Mouse (Mus musculus) forebrain, embryonic 14.5 days (tissue): ENCODE data around the gene Pick1. TPM values are rescaled to one million over a fixed set of nuclear protein-coding genes. Genes with fewer than 3 reads are reported as not detected.

Experiments used
- ATAC-seq: fragments of 200-750 bp; cut with Nextera tagmentation; 2 replicates; pipeline ENCODE4 v1.8.0; 2017; ENCODE audit warnings: mild to moderate bottlenecking, moderate library complexity
- DNase-seq: peaks from one replicate; pipeline ENCODE4 v3.0.0-alpha.2; 2015; ENCODE audit warnings: low spot score
- H3K27ac ChIP-seq: fragments of 300-500 bp; sonication (generic); 2 replicates; pipeline ENCODE4 v1.5.1; 2014; ENCODE audit warnings: low read depth, mild to moderate bottlenecking, control low read depth, low read length, moderate library complexity
- H3K27me3 ChIP-seq: fragments of 300-500 bp; sonication (generic); replicated peaks from 2 replicates; pipeline ENCODE4 v1.6.1; 2014; ENCODE audit warnings: low read length, control low read depth, mixed read lengths; ENCODE audit not compliant: control insufficient read depth, insufficient read depth
- H3K36me3 ChIP-seq: fragments of 300-500 bp; sonication (generic); 2 replicates; pipeline ENCODE4 v1.6.1; 2014; ENCODE audit warnings: low read length, control low read depth; ENCODE audit not compliant: control insufficient read depth, insufficient read depth
- H3K4me1 ChIP-seq: fragments of 300-500 bp; sonication (generic); 2 replicates; pipeline ENCODE4 v1.6.1; 2014; ENCODE audit warnings: antibody characterized with exemption, low read length, control low read depth; ENCODE audit not compliant: control insufficient read depth, insufficient read depth
- H3K4me2 ChIP-seq: fragments of 300-500 bp; sonication (generic); 2 replicates; pipeline ENCODE4 v1.6.1; 2014; ENCODE audit warnings: mild to moderate bottlenecking, control low read depth, low read length
- H3K4me3 ChIP-seq: fragments of 300-500 bp; sonication (generic); 2 replicates; pipeline ENCODE4 v1.5.1; 2014; ENCODE audit warnings: low read depth, low read length, control low read depth
- H3K9ac ChIP-seq: fragments of 300-500 bp; sonication (generic); 2 replicates; pipeline ENCODE4 v1.6.1; 2014; ENCODE audit warnings: mild to moderate bottlenecking, low read length, control low read depth, moderate library complexity
- H3K9me3 ChIP-seq: fragments of 300-500 bp; sonication (generic); replicated peaks from 2 replicates; pipeline ENCODE4 v1.6.1; 2016; ENCODE audit warnings: low read length, control low read depth, mixed read lengths; ENCODE audit not compliant: control insufficient read depth
- WGBS: fragments of 180-500 bp; shearing (Covaris S2); extraction: QIAGEN DNeasy Blood & Tissue Kit; methylation state at CpG from one replicate; pipeline ENCODE4 v1.1.7; 2014; 5-methylcytosine and 5-hydroxymethylcytosine counted together
- polyA plus RNA-seq: library from polyadenylated mRNA; unstranded; fragments of >200 nt; fragmentation: Nextera tagmentation; extraction: Ambion mirVana; gene quantifications from 2 replicates; pipeline ENCODE4 v1.2.1, GENCODE M21; 2014

Gene Pick1
- 36.9 and 45.3 TPM in 2 replicates for polyA plus RNA-seq

DNA sequence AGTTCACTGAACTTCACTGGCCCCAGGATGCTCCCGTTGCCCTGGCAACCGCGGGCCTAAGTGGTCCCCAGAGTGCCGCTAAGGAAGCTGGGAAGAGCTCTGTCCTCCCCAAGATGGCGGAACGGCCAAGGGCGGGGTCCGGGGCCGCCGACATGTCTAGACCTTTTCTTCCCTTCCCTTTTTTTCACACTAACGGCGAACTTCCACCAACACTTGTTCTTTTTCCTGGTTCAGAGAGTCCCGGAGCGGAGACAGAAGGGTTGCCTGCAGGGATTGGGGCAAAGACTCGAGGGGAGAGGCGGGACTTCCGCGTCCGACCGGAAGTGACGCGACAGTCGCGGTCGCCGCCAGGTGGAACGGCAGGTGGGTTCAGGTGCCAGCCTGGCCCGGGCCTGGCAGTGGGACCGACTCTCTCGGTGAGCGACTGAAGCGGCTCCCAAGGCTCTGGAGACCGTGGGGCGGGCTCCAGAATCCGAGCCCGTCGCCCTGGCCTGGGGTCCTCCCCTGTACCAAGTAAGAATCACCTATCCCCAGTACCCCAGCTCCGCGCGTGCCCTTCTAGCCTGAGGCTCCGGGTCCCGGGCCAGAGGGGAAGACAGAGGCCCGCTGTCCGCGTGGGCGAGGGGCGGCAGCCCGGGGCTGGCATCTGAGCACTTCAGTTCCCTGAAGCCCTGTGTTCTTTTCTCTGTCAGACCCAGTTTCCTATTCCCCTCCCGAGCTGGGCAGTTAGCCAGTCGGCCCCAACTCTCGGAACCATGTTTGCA is at the start of gene Pick1, which contains the start of gene Gm49486:
Gene Pick1, plus strand, starts transcription at position 116 of the 764 bp plus-strand sequence.
Gene Gm49486, plus strand, starts transcription at position 334 of the 764 bp plus-strand sequence.
- Histone ChIP-seq H3K4me1 (peaks cover 4% of the 10 kb centered on the region; the same call in 1 of the 2 replicates), H3K36me3 (peaks cover 21% of the 10 kb centered on the region), H3K9me3 (no peaks in the 10 kb centered on the region), H3K4me2 (peak within 1 kb of the TSS; percentile 58), H3K27ac (peak within 1 kb of the TSS; percentile 95), H3K27me3 (no peaks in the 10 kb centered on the region), H3K4me3 (peak within 1 kb of the TSS; percentile 56), H3K9ac (peak within 1 kb of the TSS; percentile 73)
- under 1% methylated on average over 51 of the region's 51 CpGs for WGBS
- ATAC-seq (peak; percentile 92), DNase-seq (peak; percentile 92)

DNA sequence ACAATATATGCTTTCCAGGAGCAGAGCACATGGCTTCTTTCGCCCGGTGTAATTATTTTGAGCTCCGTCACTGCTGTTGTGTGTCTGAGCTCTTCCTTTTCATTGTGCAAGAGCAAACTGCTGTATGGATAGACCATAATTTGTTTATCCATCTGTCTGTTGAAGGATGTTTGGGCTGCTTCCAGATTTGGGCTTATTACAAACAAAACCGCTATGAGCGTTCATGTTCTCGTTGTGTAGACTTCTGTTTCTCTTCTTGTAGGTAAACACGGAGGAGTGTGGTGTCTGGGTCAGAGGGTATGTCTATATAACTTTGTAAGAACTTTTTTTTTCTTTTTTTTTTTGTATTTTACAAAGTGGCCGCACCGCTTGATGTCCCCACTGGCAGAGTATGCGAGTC is 43.8 kb upstream of the Pick1 start:
- Histone ChIP-seq H3K27me3 (no peaks in the 10 kb centered on the region), H3K9me3 (no peaks in the 10 kb centered on the region), H3K4me1 (no peaks in the 10 kb centered on the region), H3K36me3 (no peaks in the 10 kb centered on the region), H3K27ac (no peak overlapping the region), H3K4me3 (no peak overlapping the region), H3K4me2 (no peak overlapping the region), H3K9ac (no peak overlapping the region)
- DNase-seq (peak; percentile 19), ATAC-seq (no peak)
- 81% methylated on average over 10 of the region's 10 CpGs for WGBS

DNA sequence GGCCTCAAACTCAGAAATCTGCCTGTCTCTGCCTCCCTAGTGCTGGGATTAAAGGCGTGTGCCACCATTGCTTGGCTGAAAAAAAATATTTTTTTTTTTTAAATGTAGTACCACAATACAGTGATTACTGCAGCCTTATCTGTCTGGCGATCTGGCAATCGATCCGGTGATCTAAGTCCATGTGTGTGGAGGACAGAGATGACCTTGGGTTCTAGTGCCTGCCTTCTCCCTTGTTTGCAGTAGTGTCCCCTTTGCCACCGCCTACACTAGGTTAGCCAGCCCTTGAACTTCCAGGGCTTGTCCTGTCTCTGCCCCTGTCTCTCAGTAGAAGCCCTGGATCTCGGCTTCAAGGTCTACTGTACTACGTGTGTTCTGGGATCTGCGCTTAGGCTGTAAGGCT is 41.2 kb upstream of the Pick1 start:
- WGBS = 95% methylated on average over 8 of the region's 8 CpGs
- DNase-seq = no peak
- Histone ChIP-seq H3K36me3 (no peaks in the 10 kb centered on the region), H3K9ac (no peak overlapping the region), H3K27me3 (no peaks in the 10 kb centered on the region), H3K4me3 (no peak overlapping the region), H3K4me1 (peaks cover 6% of the 10 kb centered on the region), H3K9me3 (no peaks in the 10 kb centered on the region), H3K27ac (no peak overlapping the region), H3K4me2 (no peak overlapping the region)
- ATAC-seq = no peak

DNA sequence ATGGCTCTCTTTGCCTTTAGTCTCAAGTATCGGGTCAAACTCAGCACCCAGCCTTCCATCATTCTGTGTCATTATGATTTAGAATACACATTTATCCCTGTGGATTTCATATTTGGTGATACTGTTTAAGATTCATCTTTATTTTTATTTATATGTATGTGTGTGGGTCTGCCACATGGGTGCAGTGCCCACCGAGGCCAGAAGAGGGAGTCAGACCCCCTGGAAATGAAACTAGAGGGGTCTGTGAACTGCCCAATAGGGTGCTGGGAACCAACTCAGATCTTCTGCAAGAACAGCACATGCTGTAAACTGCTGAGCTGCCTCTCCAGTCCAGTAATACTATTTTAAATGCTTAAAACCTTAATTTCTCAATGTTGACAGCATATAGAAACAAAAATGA is 37.5 kb upstream of the Pick1 start:
- H3K9me3 ChIP-seq = no peaks in the 10 kb centered on the region
- H3K27ac ChIP-seq = no peak overlapping the region
- no peak overlapping the region for H3K4me3 ChIP-seq
- no peaks in the 10 kb centered on the region for H3K36me3 ChIP-seq
- H3K27me3 ChIP-seq = no peaks in the 10 kb centered on the region
- no peak overlapping the region for H3K9ac ChIP-seq
- H3K4me2 ChIP-seq = no peak overlapping the region
- peaks cover 23% of the 10 kb centered on the region for H3K4me1 ChIP-seq
- no peak for ATAC-seq
- no peak for DNase-seq
- 93% methylated on average over 2 of the region's 2 CpGs for WGBS

DNA sequence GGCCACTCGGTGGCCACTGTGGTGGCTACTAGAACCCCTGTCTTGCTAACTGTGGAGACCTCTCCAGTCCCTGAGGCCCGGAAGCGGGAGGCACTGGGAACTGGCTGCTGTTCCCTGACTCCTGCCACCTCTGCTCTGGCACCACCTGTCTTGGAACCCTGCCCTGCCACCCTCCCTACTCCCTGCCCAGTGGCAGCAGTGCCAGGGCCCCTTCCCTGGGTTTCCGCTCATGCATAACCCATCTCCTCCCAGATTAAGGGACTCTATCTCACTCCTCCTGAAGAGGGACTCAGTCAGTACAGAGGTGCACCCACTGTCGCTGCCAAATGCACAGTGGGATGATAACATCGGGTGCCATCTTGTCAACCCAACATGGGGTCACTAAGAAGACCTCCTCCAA is 36.5 kb upstream of the Pick1 start:
- Histone ChIP-seq H3K4me2 (no peak overlapping the region), H3K9ac (no peak overlapping the region), H3K27ac (peak overlapping the region; percentile 96), H3K27me3 (no peaks in the 10 kb centered on the region), H3K4me3 (no peak overlapping the region), H3K4me1 (peaks cover 23% of the 10 kb centered on the region), H3K9me3 (no peaks in the 10 kb centered on the region), H3K36me3 (no peaks in the 10 kb centered on the region)
- WGBS = 65% methylated on average over 6 of the region's 6 CpGs
- peak; percentile 33 for ATAC-seq
- DNase-seq = no peak

DNA sequence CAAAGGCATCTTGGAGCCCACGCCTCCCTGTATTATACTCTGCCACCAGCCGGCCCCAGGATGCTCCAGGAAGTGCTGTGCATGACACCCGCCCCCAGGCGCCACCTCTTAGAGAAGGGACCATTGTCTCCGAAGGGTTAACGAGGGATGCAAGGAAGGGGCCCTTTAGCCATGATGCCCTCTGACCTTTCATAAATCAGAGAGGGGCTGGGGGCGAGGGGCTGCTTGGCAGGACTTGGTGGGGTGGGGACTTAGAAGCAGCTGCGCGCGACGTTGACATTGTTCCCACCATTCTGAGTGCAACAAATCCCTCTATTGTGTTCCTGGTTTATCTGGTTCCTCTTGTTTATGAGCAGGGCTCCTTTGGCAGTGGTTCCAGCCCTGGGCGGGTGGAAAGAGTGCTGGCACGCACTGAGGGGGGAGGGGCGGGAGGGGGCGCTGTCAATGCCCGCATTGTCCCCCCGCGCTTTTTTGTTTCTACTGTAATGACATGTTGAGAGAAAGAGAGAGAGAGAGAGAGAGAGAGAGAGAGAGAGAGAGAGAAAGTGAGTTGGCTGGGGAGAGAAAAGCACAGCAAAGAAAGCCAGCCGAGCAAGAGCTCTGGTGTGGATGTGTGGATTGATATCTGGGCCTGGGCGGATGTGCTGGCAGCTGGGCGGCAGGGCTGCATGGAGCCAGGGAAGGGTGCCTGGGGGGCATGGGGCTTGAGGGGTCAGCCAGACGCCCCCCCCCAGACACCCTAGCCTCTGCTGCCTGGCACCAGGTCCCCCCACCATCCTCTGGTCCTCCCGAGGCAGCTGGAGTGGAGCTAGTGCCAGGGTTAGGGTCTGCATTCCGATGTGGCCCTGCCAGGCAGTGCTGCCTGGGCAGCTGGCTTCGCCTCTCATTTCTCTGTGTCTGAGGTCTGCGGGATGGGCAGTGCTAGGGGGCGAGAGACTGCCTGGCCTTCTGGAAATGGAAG is 35.8 kb upstream of the Pick1 start:
- H3K9me3 ChIP-seq = no peaks in the 10 kb centered on the region
- peak; percentile 89 for DNase-seq
- H3K9ac ChIP-seq = peak overlapping the region; percentile 56; the same call in 1 of the 2 replicates
- peak; percentile 88 for ATAC-seq
- peak overlapping the region; percentile 30 for H3K4me2 ChIP-seq
- WGBS = 5% methylated on average over 25 of the region's 27 CpGs
- no peaks in the 10 kb centered on the region for H3K36me3 ChIP-seq
- H3K27me3 ChIP-seq = no peaks in the 10 kb centered on the region
- H3K4me1 ChIP-seq = peaks cover 23% of the 10 kb centered on the region
- H3K27ac ChIP-seq = peak overlapping the region; percentile 96
- H3K4me3 ChIP-seq = no peak overlapping the region

DNA sequence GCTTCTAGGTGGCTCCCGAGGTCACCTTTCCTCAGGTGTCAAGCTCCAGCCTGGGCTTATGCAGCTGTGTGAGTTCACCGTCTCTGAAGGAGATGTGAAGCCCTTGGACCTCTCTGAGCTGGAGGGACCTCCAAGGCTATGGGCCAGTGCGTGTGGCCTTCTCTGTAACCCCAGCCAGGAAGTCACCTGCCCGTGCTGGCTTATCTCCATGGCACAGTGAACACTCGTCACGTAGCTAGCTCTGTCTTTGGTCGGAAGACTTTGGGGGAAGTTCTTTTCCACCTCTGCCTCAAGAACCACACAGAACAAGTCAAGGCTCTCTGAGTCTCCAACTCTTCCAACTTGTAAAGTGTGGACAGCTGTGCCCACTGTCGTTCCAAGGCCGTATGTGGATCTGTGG is 34.9 kb upstream of the Pick1 start:
- ATAC-seq (no peak), DNase-seq (no peak)
- Histone ChIP-seq H3K27ac (peak overlapping the region; percentile 96), H3K4me1 (peaks cover 23% of the 10 kb centered on the region), H3K9me3 (no peaks in the 10 kb centered on the region), H3K4me2 (no peak overlapping the region), H3K9ac (no peak overlapping the region), H3K4me3 (no peak overlapping the region), H3K27me3 (no peaks in the 10 kb centered on the region), H3K36me3 (no peaks in the 10 kb centered on the region)
- 92% methylated on average over 9 of the region's 9 CpGs for WGBS

DNA sequence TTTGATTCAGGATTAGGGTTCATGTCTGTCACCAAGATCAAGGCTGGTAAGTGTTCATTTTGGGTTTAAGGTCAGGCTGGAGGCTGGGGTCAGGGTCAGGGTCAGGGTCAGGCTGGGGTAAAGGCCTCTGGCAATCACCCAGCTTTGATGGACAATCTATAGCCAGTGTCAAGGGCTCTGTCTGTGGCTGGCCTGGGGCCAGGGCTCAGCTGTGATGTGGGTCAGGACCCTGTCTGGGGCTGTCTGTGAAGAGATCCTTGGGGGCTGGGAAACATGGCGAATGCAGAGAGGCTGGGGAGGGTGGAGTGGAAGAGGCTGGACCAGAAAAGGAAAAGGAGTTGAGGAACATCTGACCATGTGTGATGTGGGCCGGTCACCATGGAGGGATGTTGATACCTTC is 34.0 kb upstream of the Pick1 start:
- Histone ChIP-seq H3K4me2 (no peak overlapping the region), H3K27me3 (no peaks in the 10 kb centered on the region), H3K9me3 (no peaks in the 10 kb centered on the region), H3K36me3 (no peaks in the 10 kb centered on the region), H3K9ac (no peak overlapping the region), H3K4me1 (peaks cover 23% of the 10 kb centered on the region), H3K27ac (no peak overlapping the region), H3K4me3 (no peak overlapping the region)
- 86% methylated on average over 2 of the region's 2 CpGs for whole genome bisulfite sequencing
- ATAC-seq = no peak
- no peak for DNase-seq
